Mouse (Mus musculus) megakaryocyte, embryonic 14.5 days (primary cell): ENCODE measurements at regions not wholly inside any gene's neighbourhood (a gene's known extent, or its start where the extent isn't known, plus 50 kb on each side); places are given as distances from the start of the nearest gene placed in this dataset.

Experiments
- H3K27me3 ChIP-seq: replicated peaks from 2 replicates; pipeline ENCODE3; 2012; ENCODE audit warnings: inconsistent platforms
- H3K36me3 ChIP-seq: replicated peaks from 2 replicates; pipeline ENCODE3; 2012; ENCODE audit warnings: low read length, inconsistent platforms, mixed read lengths
- H3K4me1 ChIP-seq: 2 replicates; pipeline ENCODE4 v1.6.1; 2012; ENCODE audit warnings: inconsistent platforms
- H3K4me3 ChIP-seq: replicated peaks from 2 replicates; pipeline ENCODE3; 2012; ENCODE audit warnings: moderate library complexity, mild to moderate bottlenecking, inconsistent platforms
- H3K9me3 ChIP-seq: 2 replicates; pipeline ENCODE4 v1.6.1; 2012; ENCODE audit warnings: inconsistent platforms
- FLI1 ChIP-seq: IDR thresholded peaks from 2 replicates; pipeline ENCODE4 v1.6.1; 2012; ENCODE audit warnings: low read length, inconsistent platforms, mixed read lengths
- GATA1 ChIP-seq: IDR thresholded peaks from 3 replicates; pipeline ENCODE4 v1.6.1; 2012; ENCODE audit warnings: mixed read lengths, low read length, inconsistent platforms, borderline replicate concordance

GRCm38 (mm10) chr8:115458119-115458518, 249.5 kb downstream of the Maf start:
- Histone ChIP-seq H3K9me3 (0 out of 2 replicates have a peak, but pooled peaks cover 9% of the 10 kb centered on the region), H3K27me3 (no peaks in the 10 kb centered on the region), H3K36me3 (no peaks in the 10 kb centered on the region), H3K4me3 (no peak overlapping the region), H3K4me1 (no peaks in the 10 kb centered on the region)
- no peak for TF ChIP-seq GATA1
- TF ChIP-seq FLI1, result no peak

- no peak overlapping the region for H3K4me3 ChIP-seq
- H3K9me3 ChIP-seq, result peaks cover 21% of the 10 kb centered on the region
- TF ChIP-seq GATA1 (no peak), FLI1 (no peak)
- no peaks in the 10 kb centered on the region for H3K36me3 ChIP-seq
- no peaks in the 10 kb centered on the region for H3K27me3 ChIP-seq
- H3K4me1 ChIP-seq, result no peaks in the 10 kb centered on the region
Observed at GRCm38 (mm10) chr8:115450789-115451188, 256.8 kb downstream of the Maf start.

DNA sequence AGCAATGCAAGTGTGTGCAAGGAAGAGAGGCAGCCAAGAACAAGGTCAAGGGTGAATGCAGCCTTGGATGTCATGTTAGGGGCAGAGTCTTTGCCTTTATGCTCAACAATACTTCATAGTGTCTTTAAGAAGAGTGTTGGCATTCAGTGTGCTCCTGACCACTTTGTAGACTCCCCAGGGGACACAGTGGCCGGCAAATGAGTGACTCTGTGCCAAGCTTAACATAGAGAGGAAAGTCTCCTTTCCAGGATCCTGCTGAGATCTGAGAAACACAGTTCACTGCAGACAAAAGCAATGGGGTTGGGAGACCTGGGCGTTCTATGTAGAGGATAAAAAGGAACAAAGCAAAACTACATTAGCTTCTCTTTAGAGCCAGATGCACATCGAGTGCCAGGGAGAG, 259.2 kb downstream of the Maf start:
- H3K4me1 ChIP-seq, result no peaks in the 10 kb centered on the region
- peak overlapping the region; percentile 12 for H3K4me3 ChIP-seq
- H3K9me3 ChIP-seq, result peaks cover 26% of the 10 kb centered on the region
- TF ChIP-seq GATA1 (no peak), FLI1 (no peak)
- H3K27me3 ChIP-seq, result no peaks in the 10 kb centered on the region
- no peaks in the 10 kb centered on the region for H3K36me3 ChIP-seq

DNA sequence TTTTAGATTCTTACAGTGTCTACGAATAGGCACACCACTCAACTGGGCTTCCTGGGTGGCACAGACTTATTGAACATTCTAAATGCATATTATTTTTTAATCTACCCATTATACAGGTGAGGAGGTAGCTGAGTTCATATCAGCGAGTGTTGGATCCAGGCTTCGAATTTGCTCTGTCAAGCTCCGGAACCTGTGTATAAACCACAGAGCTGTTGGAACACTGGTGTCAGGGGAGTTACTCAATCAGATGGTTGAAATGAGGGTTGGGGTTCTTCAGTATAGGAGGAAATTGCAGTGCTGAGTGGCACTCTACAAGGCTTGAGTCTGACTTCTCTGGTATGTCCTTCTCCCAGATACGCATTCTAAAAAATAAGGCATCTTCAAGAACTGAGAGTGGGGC, 263.1 kb downstream of the Maf start:
- Histone ChIP-seq H3K4me3 (no peak overlapping the region), H3K27me3 (no peaks in the 10 kb centered on the region), H3K36me3 (no peaks in the 10 kb centered on the region), H3K9me3 (peaks cover 36% of the 10 kb centered on the region), H3K4me1 (no peaks in the 10 kb centered on the region)
- TF ChIP-seq FLI1 (no peak), GATA1 (no peak)

DNA sequence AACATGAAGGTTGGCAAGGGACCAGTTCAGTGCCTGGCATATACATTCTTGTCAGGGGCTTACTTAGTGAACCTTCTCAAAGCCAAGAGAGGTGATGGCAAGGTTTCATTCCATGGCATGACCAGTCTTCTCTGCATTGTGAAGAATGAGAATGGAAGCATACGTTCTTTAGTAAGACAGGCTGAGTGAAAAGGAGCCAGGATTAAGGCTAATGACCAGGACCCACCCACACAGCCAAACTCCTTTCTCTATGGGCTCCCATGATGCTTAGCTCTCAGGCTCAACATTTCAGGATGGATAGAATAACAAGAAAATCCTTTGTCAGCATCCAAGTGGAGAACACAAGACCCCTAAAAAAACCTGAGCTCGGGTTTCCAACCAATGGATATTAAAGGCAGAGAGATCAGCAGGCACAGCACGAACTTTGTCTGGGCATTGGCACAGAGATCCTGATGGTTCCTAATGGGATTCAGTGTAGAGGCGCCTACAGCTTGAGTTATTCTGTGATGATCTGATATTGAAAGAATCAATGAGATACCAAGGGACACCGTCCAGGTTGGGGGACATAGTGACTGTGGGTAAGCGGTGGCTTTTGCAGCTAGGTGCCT, 265.5 kb downstream of the Maf start:
- H3K27me3 ChIP-seq, result no peaks in the 10 kb centered on the region
- no peak for TF ChIP-seq FLI1
- TF ChIP-seq GATA1, result no peak
- H3K4me3 ChIP-seq, result no peak overlapping the region
- peaks cover 26% of the 10 kb centered on the region for H3K9me3 ChIP-seq
- no peaks in the 10 kb centered on the region for H3K4me1 ChIP-seq
- H3K36me3 ChIP-seq, result no peaks in the 10 kb centered on the region

- no peaks in the 10 kb centered on the region for H3K36me3 ChIP-seq
- no peak overlapping the region for H3K4me3 ChIP-seq
- H3K4me1 ChIP-seq, result no peaks in the 10 kb centered on the region
- H3K27me3 ChIP-seq, result no peaks in the 10 kb centered on the region
- TF ChIP-seq FLI1 (no peak), GATA1 (no peak)
- peaks cover 24% of the 10 kb centered on the region for H3K9me3 ChIP-seq
Observed at GRCm38 (mm10) chr8:115441323-115441722, 266.3 kb downstream of the Maf start.

- Histone ChIP-seq H3K4me3 (no peak overlapping the region), H3K27me3 (no peaks in the 10 kb centered on the region), H3K4me1 (no peaks in the 10 kb centered on the region), H3K9me3 (peaks cover 15% of the 10 kb centered on the region), H3K36me3 (no peaks in the 10 kb centered on the region)
- TF ChIP-seq FLI1, result no peak
Observed at GRCm38 (mm10) chr8:115440151-115440550, 267.4 kb downstream of the Maf start.

- Histone ChIP-seq H3K27me3 (no peaks in the 10 kb centered on the region), H3K4me1 (no peaks in the 10 kb centered on the region), H3K4me3 (no peak overlapping the region), H3K36me3 (no peaks in the 10 kb centered on the region), H3K9me3 (peaks cover 14% of the 10 kb centered on the region)
- TF ChIP-seq GATA1 (no peak), FLI1 (no peak)
Observed at GRCm38 (mm10) chr8:115439512-115439911, 268.1 kb downstream of the Maf start.

DNA sequence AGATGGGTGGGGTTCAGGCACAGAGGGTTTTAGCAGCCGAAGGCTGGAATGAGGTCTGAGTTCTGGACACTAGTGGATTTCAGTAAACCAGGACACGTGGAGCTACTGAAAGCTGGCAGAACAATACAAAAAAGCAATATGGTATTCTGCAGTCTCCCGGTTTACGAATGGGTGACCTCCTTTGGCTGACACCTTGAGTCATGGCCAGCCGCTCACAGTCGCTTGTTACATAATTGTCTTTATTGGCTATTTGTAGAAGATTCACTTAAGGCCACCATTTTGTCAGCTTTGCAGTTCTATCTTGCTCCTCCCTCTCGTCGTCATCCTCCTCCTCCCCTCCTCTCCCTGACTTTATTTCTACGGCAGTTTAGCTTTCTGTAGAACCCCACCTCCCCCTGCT, 269.6 kb downstream of the Maf start:
- Histone ChIP-seq H3K4me3 (no peak overlapping the region), H3K36me3 (no peaks in the 10 kb centered on the region), H3K27me3 (no peaks in the 10 kb centered on the region), H3K9me3 (peaks cover 14% of the 10 kb centered on the region), H3K4me1 (no peaks in the 10 kb centered on the region)
- no peak for TF ChIP-seq GATA1
- no peak for TF ChIP-seq FLI1

DNA sequence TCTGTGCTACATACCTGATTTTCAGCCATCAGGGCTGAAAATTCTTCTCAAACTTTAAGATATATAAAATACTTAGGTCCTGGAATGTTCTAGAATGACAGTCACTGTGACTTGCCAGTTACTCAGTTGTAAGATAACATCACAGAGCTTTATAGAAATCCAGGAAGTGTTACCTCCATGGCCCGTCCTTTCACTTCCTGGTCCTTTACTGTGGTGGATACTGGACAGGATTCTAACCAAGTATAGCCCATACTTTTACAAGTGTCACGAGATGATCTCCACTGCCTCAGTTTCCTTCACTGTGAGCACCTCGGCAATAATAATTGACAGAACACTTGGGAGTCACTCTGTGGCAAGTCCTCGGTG, 271.3 kb downstream of the Maf start:
- Histone ChIP-seq H3K9me3 (peaks cover 13% of the 10 kb centered on the region), H3K4me1 (no peaks in the 10 kb centered on the region), H3K27me3 (no peaks in the 10 kb centered on the region), H3K36me3 (no peaks in the 10 kb centered on the region), H3K4me3 (no peak overlapping the region)
- TF ChIP-seq GATA1, result no peak
